Mouse (Mus musculus) right cerebral cortex, postnatal 36 days (tissue): ENCODE results near the gene Gm10190.
"Not testable (repeated sequence)": the region's sequence is repeated elsewhere in the genome, so short reads cannot be mapped to it uniquely, and the experiment has no call there.

Experiments used
- DNase-seq, 2 experiments: peaks; one replicate each; pipeline ENCODE4 v3.0.0; 2022; ENCODE audit warnings: low spot score in 2 of 2, mixed read lengths in 1 of 2

Gm10190 gene

GRCm38 (mm10) chr17:80372989-80373725 lies at the start of gene Gm10190:
Gene Gm10190, minus strand, starts transcription at chr17:80373541.
- DNase-seq, result peak; percentile 85 to 87

GRCm38 (mm10) chr17:80420998-80421397 lies 47.7 kb upstream of the Gm10190 start:
- no peak for DNase-seq

- DNase-seq, result no peak
Observed at GRCm38 (mm10) chr17:80418572-80419210, 45.4 kb upstream of the Gm10190 start.

- no peak for DNase-seq
Observed at GRCm38 (mm10) chr17:80411182-80411581, 37.8 kb upstream of the Gm10190 start.

- DNase-seq, result no peak
Observed at GRCm38 (mm10) chr17:80398243-80398642, 24.9 kb upstream of the Gm10190 start.

GRCm38 (mm10) chr17:80391423-80392403 lies 18.4 kb upstream of the Gm10190 start:
- peak in 1 of 2 experiments; percentile 7 for DNase-seq

GRCm38 (mm10) chr17:80390024-80390423 lies 16.7 kb upstream of the Gm10190 start:
- DNase-seq, result no peak

- no peak for DNase-seq
Observed at GRCm38 (mm10) chr17:80385671-80386070, 12.3 kb upstream of the Gm10190 start.

GRCm38 (mm10) chr17:80378386-80378785 lies 5.0 kb upstream of the Gm10190 start:
- DNase-seq, result not testable (repeated sequence)

- DNase-seq, result no peak
Observed at GRCm38 (mm10) chr17:80373726-80374096, 370 bp upstream of the Gm10190 start.

GRCm38 (mm10) chr17:80368606-80369005 lies 4.7 kb downstream of the Gm10190 start:
- DNase-seq, result no peak

GRCm38 (mm10) chr17:80367276-80367675 lies 6.1 kb downstream of the Gm10190 start:
- DNase-seq, result peak in 1 of 2 experiments; percentile 7

GRCm38 (mm10) chr17:80360245-80360644 lies 13.1 kb downstream of the Gm10190 start:
- no peak for DNase-seq

GRCm38 (mm10) chr17:80347234-80347633 lies 26.1 kb downstream of the Gm10190 start:
- no peak for DNase-seq

- DNase-seq, result no peak
Observed at GRCm38 (mm10) chr17:80346591-80347125, 26.7 kb downstream of the Gm10190 start.

GRCm38 (mm10) chr17:80345277-80345676 lies 28.1 kb downstream of the Gm10190 start:
- no peak for DNase-seq

GRCm38 (mm10) chr17:80332386-80332785 lies 41.0 kb downstream of the Gm10190 start:
- no peak for DNase-seq

- DNase-seq, result no peak
Observed at GRCm38 (mm10) chr17:80326431-80326830, 46.9 kb downstream of the Gm10190 start.

- DNase-seq, result no peak
Observed at GRCm38 (mm10) chr17:80325456-80325855, 47.9 kb downstream of the Gm10190 start.

GRCm38 (mm10) chr17:80324521-80324920 lies 48.8 kb downstream of the Gm10190 start:
- no peak for DNase-seq

- no peak for DNase-seq
Observed at GRCm38 (mm10) chr17:80323658-80324057, 49.7 kb downstream of the Gm10190 start.
